Mouse (Mus musculus) natural killer cell, adult 2 months (primary cell): ENCODE measurements at regions not wholly inside any gene's neighbourhood (a gene's known extent, or its start where the extent isn't known, plus 50 kb on each side); places are given as distances from the start of the nearest gene placed in this dataset.
A peak's percentile ranks its signal among the peaks of the same experiment; 100 is the strongest.

Experiments used
- DNase-seq, 2 experiments: peaks; one replicate each; pipeline ENCODE4 v3.0.0; 2022; ENCODE audit warnings: low spot score in 2 of 2

GRCm38 (mm10) chr10:17650997-17651750, 71.8 kb upstream of the Cited2 start:
- DNase-seq = no peak

- no peak for DNase-seq
Measured at GRCm38 (mm10) chr10:17653325-17653724, 69.7 kb upstream of the Cited2 start.

GRCm38 (mm10) chr10:17653785-17654184, 69.2 kb upstream of the Cited2 start:
- DNase-seq = no peak

GRCm38 (mm10) chr10:17654308-17654858, 68.6 kb upstream of the Cited2 start:
- DNase-seq = no peak

- DNase-seq = no peak
Measured at GRCm38 (mm10) chr10:17655459-17656051, 67.5 kb upstream of the Cited2 start.

GRCm38 (mm10) chr10:17656305-17656704, 66.7 kb upstream of the Cited2 start:
- DNase-seq = no peak

GRCm38 (mm10) chr10:17656872-17657482, 66.0 kb upstream of the Cited2 start:
- DNase-seq = no peak

- DNase-seq = no peak
Measured at GRCm38 (mm10) chr10:17659575-17659974, 63.4 kb upstream of the Cited2 start.

- no peak for DNase-seq
Measured at GRCm38 (mm10) chr10:17660836-17661452, 62.1 kb upstream of the Cited2 start.

- no peak for DNase-seq
Measured at GRCm38 (mm10) chr10:17666089-17666488, 56.9 kb upstream of the Cited2 start.

- DNase-seq = peak in 1 of 2 experiments; percentile 21
Measured at GRCm38 (mm10) chr10:17669401-17669800, 53.6 kb upstream of the Cited2 start.
